Mouse (Mus musculus): ENCODE measurements around the gene Csad. TPM values are rescaled to one million over a fixed set of nuclear protein-coding genes. Genes with fewer than 3 reads are reported as not detected.

Csad gene
- polyA plus RNA-seq, 1 experiment from 2014 or later: 28.7 TPM

DNA sequence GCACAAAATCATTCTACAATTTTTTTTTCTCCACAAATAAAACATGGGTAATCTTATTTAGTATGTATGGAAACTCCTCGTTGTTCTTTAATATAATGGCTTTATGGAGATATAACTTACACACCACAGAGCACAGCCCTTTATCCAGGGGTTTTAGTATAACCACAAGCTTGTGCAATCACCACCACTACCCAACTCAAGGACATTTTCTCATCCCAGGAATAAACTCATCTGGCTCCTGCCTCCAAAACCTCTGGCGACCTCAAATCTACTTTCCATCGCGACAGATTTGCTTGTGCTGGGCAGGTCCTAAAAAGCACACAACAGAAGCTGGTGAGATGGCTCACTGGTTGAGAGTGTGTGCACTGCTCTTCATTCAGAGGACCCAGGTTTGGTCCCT lies 10.9 kb downstream of the Csad start:
- no peak overlapping the region for H3K4me2 ChIP-seq (ENCODE audit: low read depth, low read length)
- 84% methylated on average over 4 of the region's 4 CpGs for WGBS
- no peaks in the 10 kb centered on the region for H3K4me1 ChIP-seq (ENCODE audit: control insufficient read depth, insufficient read depth, low read length)
- H3K9ac ChIP-seq (replicated peaks; ENCODE audit: low read depth, low read length): no peak overlapping the region
- no peak for ATAC-seq (ENCODE audit: low read depth)
- H3K27me3 ChIP-seq (ENCODE audit: control insufficient read depth, insufficient read depth, low read length): no peaks in the 10 kb centered on the region
- H3K36me3 ChIP-seq (ENCODE audit: control insufficient read depth, insufficient read depth, low read length): no peaks in the 10 kb centered on the region
- no peaks in the 10 kb centered on the region for H3K9me3 ChIP-seq (ENCODE audit: control insufficient read depth, low read length)
- H3K27ac ChIP-seq (ENCODE audit: low read depth, low read length): no peak overlapping the region
- H3K4me3 ChIP-seq (ENCODE audit: low read depth, low read length): no peak overlapping the region

DNA sequence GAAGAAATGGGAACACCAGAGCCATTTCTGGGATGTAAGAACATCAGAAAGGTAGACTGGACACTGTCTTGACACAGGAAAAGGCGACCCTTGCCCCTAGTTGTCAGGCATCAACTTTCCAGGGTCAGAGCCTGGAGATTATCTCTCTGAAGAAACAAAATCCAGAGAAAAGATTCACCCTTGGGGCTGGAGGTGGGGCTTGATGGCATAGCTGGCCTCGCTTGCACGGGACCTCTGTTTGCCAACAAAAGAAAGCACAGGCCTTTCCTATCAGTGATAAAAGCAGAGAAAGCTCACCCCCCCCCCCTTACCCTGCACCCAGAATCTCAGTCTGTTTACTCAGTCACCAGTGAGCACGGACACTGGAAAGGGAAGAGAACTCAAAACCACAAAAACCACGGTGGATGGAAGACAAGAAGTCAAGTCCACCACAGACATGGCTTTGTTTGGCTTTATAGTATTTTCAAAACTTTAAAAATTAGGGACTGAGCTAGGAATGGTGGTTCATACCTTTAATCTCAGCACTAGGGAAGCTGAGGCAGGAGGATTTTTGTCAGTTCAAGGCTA lies 11.6 kb downstream of the Csad start:
- H3K27me3 ChIP-seq (ENCODE audit: control insufficient read depth, insufficient read depth, low read length): no peaks in the 10 kb centered on the region
- H3K4me1 ChIP-seq (ENCODE audit: control insufficient read depth, insufficient read depth, low read length): no peaks in the 10 kb centered on the region
- ATAC-seq (ENCODE audit: low read depth): no peak
- WGBS: 79% methylated on average over 5 of the region's 5 CpGs
- H3K4me2 ChIP-seq (ENCODE audit: low read depth, low read length): no peak overlapping the region
- H3K4me3 ChIP-seq (ENCODE audit: low read depth, low read length): no peak overlapping the region
- H3K36me3 ChIP-seq (ENCODE audit: control insufficient read depth, insufficient read depth, low read length): no peaks in the 10 kb centered on the region
- H3K9ac ChIP-seq (replicated peaks; ENCODE audit: low read depth, low read length): no peak overlapping the region
- no peak overlapping the region for H3K27ac ChIP-seq (ENCODE audit: low read depth, low read length)
- no peaks in the 10 kb centered on the region for H3K9me3 ChIP-seq (ENCODE audit: control insufficient read depth, low read length)

DNA sequence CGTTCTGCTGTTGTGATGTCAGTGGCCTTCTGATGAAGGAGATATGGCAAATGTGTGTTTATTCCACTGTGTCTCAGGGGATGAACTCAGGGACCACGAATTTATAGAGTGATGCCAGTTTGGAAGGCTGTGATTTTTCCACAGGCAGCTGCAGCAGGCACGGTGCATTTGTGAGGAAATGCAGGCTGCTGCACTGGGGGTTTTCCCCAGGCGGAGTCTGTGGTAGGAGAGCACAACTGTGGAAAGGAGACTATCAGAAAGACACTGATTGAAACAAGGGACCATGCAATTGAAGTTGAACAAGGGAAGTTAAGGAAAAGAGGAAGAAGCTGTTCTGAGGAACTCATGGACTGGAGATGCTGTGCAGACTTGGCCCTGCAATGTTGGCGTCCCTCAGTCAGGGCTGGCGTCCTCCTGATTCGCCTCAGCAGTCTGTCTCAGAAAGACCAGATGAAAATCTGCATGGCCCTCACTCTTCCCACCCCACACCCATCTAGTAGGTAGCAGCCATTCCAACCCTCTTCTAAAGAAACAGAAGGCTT lies 12.2 kb downstream of the Csad start:
- ATAC-seq (ENCODE audit: low read depth): no peak
- Histone ChIP-seq H3K4me2 (ENCODE audit: low read depth, low read length) (no peak overlapping the region), H3K27ac (ENCODE audit: low read depth, low read length) (no peak overlapping the region), H3K27me3 (ENCODE audit: control insufficient read depth, insufficient read depth, low read length) (no peaks in the 10 kb centered on the region), H3K9me3 (ENCODE audit: control insufficient read depth, low read length) (no peaks in the 10 kb centered on the region), H3K36me3 (ENCODE audit: control insufficient read depth, insufficient read depth, low read length) (no peaks in the 10 kb centered on the region), H3K4me1 (ENCODE audit: control insufficient read depth, insufficient read depth, low read length) (no peaks in the 10 kb centered on the region), H3K4me3 (ENCODE audit: low read depth, low read length) (no peak overlapping the region), H3K9ac (replicated peaks; ENCODE audit: low read depth, low read length) (no peak overlapping the region)
- 81% methylated on average over 7 of the region's 7 CpGs for WGBS

DNA sequence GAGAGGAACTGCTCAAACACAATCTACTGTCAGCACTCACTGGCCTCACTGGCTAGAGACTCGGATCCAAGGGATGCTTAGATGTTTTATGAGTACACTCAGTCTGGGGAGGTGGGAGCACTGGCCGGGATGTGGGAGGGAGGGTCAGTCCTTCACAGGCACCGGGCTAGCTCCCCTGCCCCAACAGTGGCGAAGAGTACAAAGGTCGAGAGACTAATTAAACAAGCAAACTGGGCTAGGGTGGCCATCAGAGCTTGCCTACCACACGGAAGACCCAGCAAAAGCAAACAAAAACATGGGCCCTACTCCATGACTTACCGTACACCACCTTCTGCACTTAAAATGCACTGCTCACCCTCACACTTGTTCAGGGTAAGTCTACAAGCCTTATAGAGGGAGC lies 12.8 kb downstream of the Csad start:
- H3K27me3 ChIP-seq (ENCODE audit: control insufficient read depth, insufficient read depth, low read length): no peaks in the 10 kb centered on the region
- no peaks in the 10 kb centered on the region for H3K9me3 ChIP-seq (ENCODE audit: control insufficient read depth, low read length)
- H3K4me1 ChIP-seq (ENCODE audit: control insufficient read depth, insufficient read depth, low read length): no peaks in the 10 kb centered on the region
- no peaks in the 10 kb centered on the region for H3K36me3 ChIP-seq (ENCODE audit: control insufficient read depth, insufficient read depth, low read length)
- 68% methylated on average over 7 of the region's 7 CpGs for WGBS
- no peak overlapping the region for H3K4me2 ChIP-seq (ENCODE audit: low read depth, low read length)
- no peak for ATAC-seq (ENCODE audit: low read depth)
- no peak overlapping the region for H3K4me3 ChIP-seq (ENCODE audit: low read depth, low read length)
- H3K9ac ChIP-seq (replicated peaks; ENCODE audit: low read depth, low read length): no peak overlapping the region
- H3K27ac ChIP-seq (ENCODE audit: low read depth, low read length): no peak overlapping the region

DNA sequence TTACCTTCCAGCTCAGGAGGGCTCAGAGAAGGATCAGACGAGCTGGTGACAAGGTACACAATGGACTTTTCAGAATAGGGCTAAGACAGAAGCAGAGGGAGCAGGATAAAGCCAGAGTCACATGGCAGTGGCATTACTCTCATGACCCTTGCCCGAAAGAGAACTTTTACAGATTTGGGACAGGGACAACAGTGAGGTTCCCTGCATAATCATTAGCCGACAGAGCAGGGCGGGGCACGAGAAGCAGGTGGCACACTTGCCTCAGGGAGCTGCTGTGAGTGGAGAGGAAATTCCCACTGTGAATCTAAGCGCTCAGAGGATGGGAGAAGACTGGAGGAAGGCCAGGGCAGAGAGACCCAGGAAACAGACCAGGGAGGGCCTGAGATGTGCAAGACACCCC lies 15.6 kb downstream of the Csad start:
- no peaks in the 10 kb centered on the region for H3K36me3 ChIP-seq (ENCODE audit: control insufficient read depth, insufficient read depth, low read length)
- no peaks in the 10 kb centered on the region for H3K27me3 ChIP-seq (ENCODE audit: control insufficient read depth, insufficient read depth, low read length)
- H3K9ac ChIP-seq (replicated peaks; ENCODE audit: low read depth, low read length): no peak overlapping the region
- no peak overlapping the region for H3K4me3 ChIP-seq (ENCODE audit: low read depth, low read length)
- no peaks in the 10 kb centered on the region for H3K4me1 ChIP-seq (ENCODE audit: control insufficient read depth, insufficient read depth, low read length)
- 55% methylated on average over 6 of the region's 6 CpGs for WGBS
- no peak overlapping the region for H3K27ac ChIP-seq (ENCODE audit: low read depth, low read length)
- H3K9me3 ChIP-seq (ENCODE audit: control insufficient read depth, low read length): no peaks in the 10 kb centered on the region
- no peak overlapping the region for H3K4me2 ChIP-seq (ENCODE audit: low read depth, low read length)
- ATAC-seq (ENCODE audit: low read depth): no peak

DNA sequence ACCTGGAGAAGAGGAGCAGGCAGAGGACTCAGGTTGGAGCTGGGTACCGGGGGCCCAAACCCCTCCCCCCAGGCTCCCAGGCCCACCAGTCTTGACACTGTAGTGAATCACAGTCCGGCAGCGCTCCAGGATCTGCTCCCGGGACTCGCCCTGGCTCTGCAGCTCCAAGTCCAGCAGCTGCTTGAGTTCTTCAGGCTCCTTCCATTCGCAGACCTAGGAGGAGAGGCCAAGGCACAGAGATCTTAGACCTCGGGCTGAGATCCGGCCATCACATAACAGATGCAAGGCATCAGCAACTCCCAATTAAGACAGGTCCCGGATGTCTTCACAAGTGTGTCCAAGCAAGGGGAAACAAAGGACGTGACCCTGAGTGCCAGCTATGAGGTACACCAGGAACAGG lies 16.4 kb downstream of the Csad start:
- Histone ChIP-seq H3K9ac (replicated peaks; ENCODE audit: low read depth, low read length) (no peak overlapping the region), H3K36me3 (ENCODE audit: control insufficient read depth, insufficient read depth, low read length) (no peaks in the 10 kb centered on the region), H3K4me1 (ENCODE audit: control insufficient read depth, insufficient read depth, low read length) (no peaks in the 10 kb centered on the region), H3K9me3 (ENCODE audit: control insufficient read depth, low read length) (no peaks in the 10 kb centered on the region), H3K27ac (ENCODE audit: low read depth, low read length) (no peak overlapping the region), H3K27me3 (ENCODE audit: control insufficient read depth, insufficient read depth, low read length) (no peaks in the 10 kb centered on the region), H3K4me3 (ENCODE audit: low read depth, low read length) (no peak overlapping the region), H3K4me2 (ENCODE audit: low read depth, low read length) (no peak overlapping the region)
- ATAC-seq (ENCODE audit: low read depth): no peak
- WGBS: 94% methylated on average over 10 of the region's 10 CpGs

DNA sequence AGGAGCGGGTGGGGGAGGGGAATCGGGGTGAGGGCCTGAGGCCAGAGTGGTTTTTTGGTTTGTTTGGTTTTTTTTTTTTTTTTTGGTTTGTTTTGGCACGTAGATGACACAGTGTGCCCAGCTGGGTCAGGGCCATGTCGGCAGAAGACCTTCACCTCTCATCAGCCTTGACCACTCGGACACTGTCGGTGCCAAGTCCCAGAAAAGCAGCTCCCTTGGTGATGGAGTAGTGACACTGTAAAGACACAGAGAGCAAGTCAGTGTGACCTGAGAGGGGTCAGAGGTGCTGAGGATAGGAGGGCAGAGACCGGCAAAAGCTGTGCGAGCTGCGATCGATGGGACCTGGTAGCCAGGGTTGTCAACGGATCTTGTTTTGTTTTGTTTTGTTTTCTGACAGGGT lies 18.3 kb downstream of the Csad start:
- no peak for ATAC-seq (ENCODE audit: low read depth)
- Histone ChIP-seq H3K36me3 (ENCODE audit: control insufficient read depth, insufficient read depth, low read length) (no peaks in the 10 kb centered on the region), H3K4me2 (ENCODE audit: low read depth, low read length) (no peak overlapping the region), H3K27me3 (ENCODE audit: control insufficient read depth, insufficient read depth, low read length) (no peaks in the 10 kb centered on the region), H3K9ac (replicated peaks; ENCODE audit: low read depth, low read length) (no peak overlapping the region), H3K9me3 (ENCODE audit: control insufficient read depth, low read length) (no peaks in the 10 kb centered on the region), H3K27ac (ENCODE audit: low read depth, low read length) (no peak overlapping the region), H3K4me3 (ENCODE audit: low read depth, low read length) (no peak overlapping the region), H3K4me1 (ENCODE audit: control insufficient read depth, insufficient read depth, low read length) (no peaks in the 10 kb centered on the region)
- 87% methylated on average over 11 of the region's 11 CpGs for WGBS

DNA sequence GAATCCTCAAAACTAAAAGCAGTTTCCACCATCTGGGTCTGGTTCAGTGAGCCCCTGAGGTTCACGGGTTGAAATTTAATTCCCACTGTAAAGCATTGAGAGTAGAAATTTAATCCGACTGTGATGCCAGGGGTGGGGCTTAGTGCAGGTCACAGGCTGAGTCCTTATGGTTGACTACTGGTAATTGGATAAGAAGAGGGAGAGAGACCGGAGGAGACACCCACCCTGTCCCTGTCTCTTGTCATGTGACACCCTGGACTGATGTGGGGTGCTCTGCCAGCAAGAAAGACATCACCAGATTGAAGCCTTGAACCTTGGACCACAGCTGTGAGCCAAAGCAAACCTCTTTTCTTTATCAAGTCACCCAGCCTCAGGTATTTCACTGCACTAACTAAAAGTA lies 21.4 kb downstream of the Csad start:
- no peaks in the 10 kb centered on the region for H3K27me3 ChIP-seq (ENCODE audit: control insufficient read depth, insufficient read depth, low read length)
- 81% methylated on average over 3 of the region's 3 CpGs for whole genome bisulfite sequencing
- H3K9ac ChIP-seq (replicated peaks; ENCODE audit: low read depth, low read length): no peak overlapping the region
- no peak for ATAC-seq (ENCODE audit: low read depth)
- H3K4me2 ChIP-seq (ENCODE audit: low read depth, low read length): no peak overlapping the region
- no peaks in the 10 kb centered on the region for H3K36me3 ChIP-seq (ENCODE audit: control insufficient read depth, insufficient read depth, low read length)
- H3K4me3 ChIP-seq (ENCODE audit: low read depth, low read length): no peak overlapping the region
- H3K4me1 ChIP-seq (ENCODE audit: control insufficient read depth, insufficient read depth, low read length): no peaks in the 10 kb centered on the region
- no peak overlapping the region for H3K27ac ChIP-seq (ENCODE audit: low read depth, low read length)
- no peaks in the 10 kb centered on the region for H3K9me3 ChIP-seq (ENCODE audit: control insufficient read depth, low read length)

DNA sequence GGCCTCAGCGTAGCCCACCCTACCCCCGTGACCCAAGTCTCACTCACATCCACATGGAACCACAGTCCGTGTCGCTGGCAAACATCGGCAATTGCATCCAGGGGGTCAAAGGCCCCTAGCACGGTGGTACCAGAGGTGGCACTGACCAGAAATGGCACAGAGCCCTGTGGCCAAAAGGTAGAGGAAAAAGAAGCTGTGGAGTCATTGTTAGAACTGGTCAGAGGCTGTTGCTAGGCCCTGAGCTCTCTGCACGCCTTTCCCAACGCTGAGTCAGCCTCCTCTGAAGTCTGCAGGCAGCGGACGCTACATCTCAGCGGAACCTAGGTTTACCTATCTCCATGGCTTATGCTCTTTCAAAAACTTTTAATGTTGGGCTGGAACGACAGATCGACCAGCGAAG lies 24.6 kb downstream of the Csad start:
- Histone ChIP-seq H3K9me3 (ENCODE audit: control insufficient read depth, low read length) (no peaks in the 10 kb centered on the region), H3K36me3 (ENCODE audit: control insufficient read depth, insufficient read depth, low read length) (no peaks in the 10 kb centered on the region), H3K27me3 (ENCODE audit: control insufficient read depth, insufficient read depth, low read length) (no peaks in the 10 kb centered on the region), H3K4me3 (ENCODE audit: low read depth, low read length) (no peak overlapping the region), H3K4me1 (ENCODE audit: control insufficient read depth, insufficient read depth, low read length) (no peaks in the 10 kb centered on the region), H3K27ac (ENCODE audit: low read depth, low read length) (no peak overlapping the region), H3K9ac (replicated peaks; ENCODE audit: low read depth, low read length) (no peak overlapping the region), H3K4me2 (ENCODE audit: low read depth, low read length) (no peak overlapping the region)
- 93% methylated on average over 14 of the region's 14 CpGs for WGBS
- ATAC-seq (ENCODE audit: low read depth): no peak
